Mouse (Mus musculus) hindbrain, embryonic 16.5 days (tissue): ENCODE results near the gene Gng7. TPM values are rescaled to one million over a fixed set of nuclear protein-coding genes. Genes with fewer than 3 reads are reported as not detected.

Experiments
- ATAC-seq: fragments of 200-750 bp; cut with Nextera tagmentation; 2 replicates; pipeline ENCODE4 v1.8.0; 2017; ENCODE audit warnings: moderate TSS enrichment, moderate library complexity
- H3K27ac ChIP-seq: fragments of 300-500 bp; sonication (generic); 2 replicates; pipeline ENCODE4 v1.5.1; 2014; ENCODE audit warnings: low read depth, mild to moderate bottlenecking, control low read depth, low read length, moderate library complexity
- H3K27me3 ChIP-seq: fragments of 300-500 bp; sonication (generic); replicated peaks from 2 replicates; pipeline ENCODE4 v1.6.1; 2014; ENCODE audit warnings: low read length; ENCODE audit not compliant: control insufficient read depth, insufficient read depth
- H3K36me3 ChIP-seq: fragments of 300-500 bp; sonication (generic); 2 replicates; pipeline ENCODE4 v1.6.1; 2014; ENCODE audit warnings: mild to moderate bottlenecking, low read length, moderate library complexity, mixed read lengths; ENCODE audit not compliant: control insufficient read depth, insufficient read depth
- H3K4me1 ChIP-seq: fragments of 300-500 bp; sonication (generic); 2 replicates; pipeline ENCODE4 v1.6.1; 2014; ENCODE audit warnings: low read depth, low read length; ENCODE audit not compliant: control insufficient read depth, insufficient read depth
- H3K4me2 ChIP-seq: fragments of 300-500 bp; sonication (generic); 2 replicates; pipeline ENCODE4 v1.6.1; 2014; ENCODE audit warnings: mild to moderate bottlenecking, low read length, control low read depth, moderate library complexity
- H3K4me3 ChIP-seq: fragments of 300-500 bp; sonication (generic); 2 replicates; pipeline ENCODE4 v1.5.1; 2014; ENCODE audit warnings: mild to moderate bottlenecking, low read length, control low read depth, moderate library complexity
- H3K9ac ChIP-seq: fragments of 300-500 bp; sonication (generic); 2 replicates; pipeline ENCODE4 v1.6.1; 2014; ENCODE audit warnings: low read depth, mild to moderate bottlenecking, control low read depth, low read length, moderate library complexity
- H3K9me3 ChIP-seq: fragments of 300-500 bp; sonication (generic); 2 replicates; pipeline ENCODE4 v1.6.1; 2014; ENCODE audit warnings: mild to moderate bottlenecking, low read length, moderate library complexity; ENCODE audit not compliant: control insufficient read depth
- WGBS: fragments of 180-500 bp; shearing (Covaris S2); extraction: QIAGEN DNeasy Blood & Tissue Kit; methylation state at CpG from one replicate; pipeline ENCODE4 v1.1.7; 2014; 5-methylcytosine and 5-hydroxymethylcytosine counted together
- polyA plus RNA-seq: library from polyadenylated mRNA; unstranded; fragments of >200 nt; fragmentation: Nextera tagmentation; extraction: Ambion mirVana; gene quantifications from 2 replicates; pipeline ENCODE4 v1.2.1, GENCODE M21; 2015

Gene Gng7
- polyA plus RNA-seq, 1 experiment from 2014 or later = 25.4 TPM

DNA sequence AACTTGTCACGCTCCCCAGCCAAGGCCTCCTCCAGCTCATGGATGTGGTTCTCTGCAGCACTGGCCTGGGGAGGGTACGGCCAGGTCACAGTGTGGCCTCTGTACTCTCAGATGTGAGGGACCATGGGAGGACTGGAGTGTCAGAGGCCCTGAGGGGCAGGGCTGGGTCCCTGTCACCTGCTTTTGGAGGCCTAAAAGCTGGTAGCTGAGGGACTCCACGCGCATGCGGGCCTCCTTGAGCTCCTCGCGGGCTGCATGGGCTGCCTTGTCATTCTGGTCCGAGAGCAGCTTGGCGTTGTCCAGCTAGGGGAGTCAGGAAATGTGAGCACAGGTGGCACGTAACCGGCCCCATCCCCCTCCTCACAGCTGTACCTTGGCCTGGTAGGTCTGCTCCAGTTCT lies 110.0 kb downstream of the Gng7 start:
- peaks cover 59% of the 10 kb centered on the region for H3K36me3 ChIP-seq

DNA sequence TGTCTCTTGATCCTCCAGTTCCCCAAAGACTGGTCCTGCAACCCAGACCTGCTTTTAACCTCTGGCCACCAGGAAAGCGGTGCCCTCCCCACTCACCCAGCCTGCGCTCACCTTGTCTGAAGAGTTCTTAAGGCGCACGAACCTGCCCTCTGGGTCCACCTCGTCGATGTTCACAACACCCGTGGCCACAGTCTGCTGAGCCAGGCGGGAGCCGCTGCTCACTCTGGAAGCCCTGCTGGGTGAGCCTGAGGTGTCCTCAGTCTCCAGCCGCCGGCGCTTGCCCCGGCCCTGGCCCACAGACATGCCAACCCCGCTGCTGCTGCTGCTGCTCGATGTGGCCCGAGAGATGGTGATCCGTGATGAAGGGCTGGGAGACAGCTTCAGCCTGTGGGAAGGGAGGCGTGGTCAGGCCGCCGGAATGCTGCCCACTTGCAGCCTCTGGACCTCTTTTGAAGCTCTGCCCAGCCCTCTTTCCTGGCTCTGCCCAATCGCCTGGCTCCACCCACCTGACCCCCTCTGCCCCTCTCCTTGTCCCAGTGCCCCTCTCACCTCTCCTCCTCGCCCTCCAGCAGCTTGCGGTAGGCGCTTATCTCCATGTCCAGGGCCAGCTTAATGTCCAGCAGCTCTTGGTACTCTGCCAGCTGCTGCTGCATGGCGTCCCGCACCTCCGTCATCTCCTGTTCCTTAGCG lies 110.6 kb downstream of the Gng7 start:
- 86% methylated on average over 28 of the region's 28 CpGs for WGBS

More for the DNA sequence above, 110.0 kb downstream of the Gng7 start:
- Histone ChIP-seq H3K4me1 (peaks cover 5% of the 10 kb centered on the region), H3K4me2 (no peak overlapping the region), H3K4me3 (no peak overlapping the region), H3K9ac (no peak overlapping the region), H3K9me3 (no peaks in the 10 kb centered on the region), H3K27ac (no peak overlapping the region), H3K27me3 (no peaks in the 10 kb centered on the region)
- no peak for ATAC-seq
- 91% methylated on average over 11 of the region's 11 CpGs for WGBS

DNA sequence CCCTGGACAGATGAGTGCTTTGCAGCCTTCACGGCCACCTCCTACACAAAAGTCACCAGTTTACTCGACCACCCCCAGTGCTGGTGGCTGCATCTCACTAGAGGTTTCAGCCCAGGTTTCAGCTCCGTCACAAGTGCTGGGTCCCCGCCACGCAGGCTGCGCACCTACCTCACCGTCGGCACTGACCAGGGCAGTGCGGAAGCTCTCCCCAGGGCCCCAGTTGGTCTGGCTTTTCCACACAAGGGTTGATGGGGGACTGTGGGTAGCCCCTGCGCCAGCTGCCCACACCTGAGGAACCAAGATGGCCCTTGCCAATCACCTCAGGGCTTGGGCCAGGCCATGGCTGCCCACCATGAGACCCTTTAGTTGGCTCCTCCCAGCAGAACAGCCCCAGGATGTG lies 111.5 kb downstream of the Gng7 start:
- H3K27ac ChIP-seq = no peak overlapping the region
- 94% methylated on average over 10 of the region's 10 CpGs for WGBS
- H3K36me3 ChIP-seq = peaks cover 56% of the 10 kb centered on the region

More for the DNA sequence above, 110.6 kb downstream of the Gng7 start:
- peaks cover 55% of the 10 kb centered on the region for H3K36me3 ChIP-seq
- no peak for ATAC-seq
- H3K27ac ChIP-seq = no peak overlapping the region
- no peaks in the 10 kb centered on the region for H3K27me3 ChIP-seq
- no peak overlapping the region for H3K9ac ChIP-seq
- no peak overlapping the region for H3K4me2 ChIP-seq
- no peaks in the 10 kb centered on the region for H3K9me3 ChIP-seq
- H3K4me3 ChIP-seq = no peak overlapping the region
- H3K4me1 ChIP-seq = peaks cover 11% of the 10 kb centered on the region

DNA sequence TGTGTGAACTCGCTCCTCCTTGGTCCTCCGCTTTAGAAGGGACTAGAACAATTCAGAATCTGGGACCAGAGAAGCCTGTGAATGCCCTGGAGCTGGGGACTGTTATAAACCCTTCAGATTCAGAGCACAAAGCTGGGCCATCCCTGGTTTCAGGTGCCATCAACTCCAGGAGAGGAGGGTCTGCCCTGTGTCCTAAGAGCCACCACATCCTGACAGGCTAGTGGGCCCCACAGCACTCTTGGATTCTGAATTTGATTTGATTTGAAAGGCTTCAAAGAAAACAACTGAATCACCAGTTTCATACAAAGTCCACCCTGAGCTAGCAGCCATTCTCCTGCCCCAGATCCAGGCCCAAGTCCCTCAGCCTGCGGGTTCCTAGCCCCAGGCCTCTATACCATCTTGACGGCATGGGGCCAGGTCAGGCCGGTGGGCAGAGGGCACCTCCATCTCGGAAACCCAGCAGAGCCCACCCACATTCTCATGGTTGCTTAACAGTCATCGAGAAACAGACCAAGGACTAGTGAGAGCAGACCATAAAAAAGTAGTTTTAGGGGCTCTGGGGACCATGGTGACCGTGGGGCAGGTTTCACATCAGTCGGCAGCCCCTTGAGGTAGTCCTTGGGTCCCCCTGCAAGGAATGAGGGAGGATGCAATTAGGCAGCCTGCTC lies 112.3 kb downstream of the Gng7 start:
- ATAC-seq = no peak
- Histone ChIP-seq H3K4me2 (no peak overlapping the region), H3K4me3 (no peak overlapping the region), H3K4me1 (peaks cover 14% of the 10 kb centered on the region), H3K27ac (no peak overlapping the region), H3K9ac (no peak overlapping the region), H3K9me3 (no peaks in the 10 kb centered on the region), H3K27me3 (no peaks in the 10 kb centered on the region), H3K36me3 (peaks cover 48% of the 10 kb centered on the region)
- WGBS = 96% methylated on average over 9 of the region's 9 CpGs

More for the DNA sequence above, 111.5 kb downstream of the Gng7 start:
- no peak overlapping the region for H3K9ac ChIP-seq
- no peak overlapping the region for H3K4me3 ChIP-seq
- ATAC-seq = no peak
- no peaks in the 10 kb centered on the region for H3K9me3 ChIP-seq
- H3K4me2 ChIP-seq = no peak overlapping the region
- H3K4me1 ChIP-seq = peaks cover 14% of the 10 kb centered on the region
- no peaks in the 10 kb centered on the region for H3K27me3 ChIP-seq

DNA sequence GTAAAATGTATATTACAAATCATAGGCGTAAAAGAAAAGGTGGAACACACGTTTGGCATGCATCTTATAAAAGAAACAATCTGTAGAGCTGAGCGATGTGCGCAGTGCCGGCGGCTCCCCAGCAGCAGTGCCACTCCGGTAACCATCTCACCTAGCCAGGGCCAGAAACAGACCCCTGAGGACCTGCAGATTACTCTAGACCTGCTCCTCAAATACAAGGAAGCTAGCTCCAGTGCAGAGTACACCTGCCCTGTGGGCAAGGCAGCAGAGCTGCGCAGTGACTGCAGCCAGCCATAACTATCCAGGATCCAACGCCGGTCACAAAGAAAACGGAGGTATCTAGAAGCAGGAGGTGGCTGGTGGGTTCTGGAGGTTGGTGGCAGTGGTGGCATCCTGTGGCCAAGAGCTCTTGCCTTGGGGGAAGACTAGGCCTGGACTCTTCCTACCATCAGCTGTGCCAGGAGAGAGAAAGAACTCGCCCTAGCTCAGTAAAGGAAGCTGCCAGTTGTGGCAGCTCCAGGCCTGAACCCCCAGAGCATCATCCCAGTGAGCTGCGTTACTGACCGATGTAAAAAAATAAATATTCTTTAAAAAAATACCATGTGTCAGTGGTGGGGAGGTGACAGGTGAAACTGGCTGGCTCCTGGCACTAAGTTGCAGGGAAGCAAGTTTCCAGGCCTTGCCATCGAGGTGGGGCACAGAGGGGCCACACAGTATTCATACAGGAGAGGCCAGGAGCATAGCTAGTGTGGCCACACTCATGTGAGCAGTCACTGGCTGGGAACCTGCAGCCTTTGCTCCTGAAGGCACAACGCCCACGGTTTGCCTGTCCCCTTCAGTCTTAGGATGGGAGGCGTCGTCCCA lies 113.1 kb downstream of the Gng7 start:
- peaks cover 14% of the 10 kb centered on the region for H3K4me1 ChIP-seq
- H3K36me3 ChIP-seq = peaks cover 47% of the 10 kb centered on the region
- ATAC-seq = no peak
- no peaks in the 10 kb centered on the region for H3K27me3 ChIP-seq
- H3K4me2 ChIP-seq = peak overlapping the region; percentile 48
- peak overlapping the region; percentile 91; the same call in 1 of the 2 replicates for H3K4me3 ChIP-seq
- peak overlapping the region; percentile 70 for H3K27ac ChIP-seq
- H3K9me3 ChIP-seq = no peaks in the 10 kb centered on the region
- H3K9ac ChIP-seq = peak overlapping the region; percentile 38
- WGBS = 91% methylated on average over 19 of the region's 19 CpGs

DNA sequence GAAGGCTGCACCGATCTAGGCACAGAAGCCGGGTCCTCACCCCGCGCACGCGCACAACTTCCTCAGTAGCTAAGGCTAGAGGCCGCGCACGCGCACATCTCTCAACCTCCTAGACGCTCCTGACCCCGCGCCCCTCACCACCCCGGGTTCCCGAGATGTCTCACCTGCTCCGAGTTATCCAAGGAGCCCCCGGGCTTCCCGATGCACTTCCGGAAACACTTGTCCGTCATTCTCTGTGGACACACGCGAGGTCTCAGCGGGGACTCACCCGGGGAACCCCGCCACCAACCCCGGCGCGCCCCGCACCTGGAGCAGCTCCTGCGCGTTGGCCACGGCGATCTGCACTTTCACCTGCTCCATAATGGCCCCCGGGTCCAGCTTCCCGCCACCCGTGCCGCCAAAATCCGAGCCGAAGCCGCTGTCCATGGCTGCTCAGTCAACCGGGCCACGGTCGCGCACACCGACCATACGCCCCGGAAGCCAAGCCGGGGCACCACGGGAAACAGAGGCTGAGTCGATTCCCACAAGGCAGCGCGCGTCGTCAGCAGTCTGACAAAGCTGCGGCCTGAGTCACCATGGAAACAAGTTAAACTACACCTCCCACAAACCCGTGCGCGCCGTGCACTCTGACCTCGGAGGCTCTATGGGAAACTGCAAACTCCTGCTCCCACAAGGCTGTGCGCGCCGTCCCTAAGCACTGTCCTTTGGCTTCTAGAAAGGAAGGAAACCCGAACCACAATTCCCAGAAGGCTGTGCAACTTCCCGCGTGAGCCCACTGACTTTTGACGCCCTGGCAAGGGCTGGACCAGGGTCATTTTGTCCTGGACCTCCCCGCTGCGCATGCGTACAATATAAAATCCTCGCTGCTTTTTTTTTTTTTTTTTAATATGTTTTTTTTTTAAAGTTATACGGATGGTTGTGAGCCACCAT lies 114.2 kb downstream of the Gng7 start, which contains the start of gene Timm13:
Timm13 (minus strand) TSS at position 652 of the 930 bp plus-strand sequence.
- peaks cover 14% of the 10 kb centered on the region for H3K4me1 ChIP-seq
- H3K4me2 ChIP-seq = peak within 1 kb of the TSS; percentile 70
- H3K4me3 ChIP-seq = peak within 1 kb of the TSS; percentile 91
- peak within 1 kb of the TSS; percentile 94 for H3K27ac ChIP-seq
- peaks cover 40% of the 10 kb centered on the region for H3K36me3 ChIP-seq
- WGBS = under 1% methylated on average over 71 of the region's 72 CpGs
- peak; percentile 96 for ATAC-seq
- H3K9me3 ChIP-seq = no peaks in the 10 kb centered on the region
- H3K9ac ChIP-seq = peak within 1 kb of the TSS; percentile 94
- H3K27me3 ChIP-seq = no peaks in the 10 kb centered on the region

DNA sequence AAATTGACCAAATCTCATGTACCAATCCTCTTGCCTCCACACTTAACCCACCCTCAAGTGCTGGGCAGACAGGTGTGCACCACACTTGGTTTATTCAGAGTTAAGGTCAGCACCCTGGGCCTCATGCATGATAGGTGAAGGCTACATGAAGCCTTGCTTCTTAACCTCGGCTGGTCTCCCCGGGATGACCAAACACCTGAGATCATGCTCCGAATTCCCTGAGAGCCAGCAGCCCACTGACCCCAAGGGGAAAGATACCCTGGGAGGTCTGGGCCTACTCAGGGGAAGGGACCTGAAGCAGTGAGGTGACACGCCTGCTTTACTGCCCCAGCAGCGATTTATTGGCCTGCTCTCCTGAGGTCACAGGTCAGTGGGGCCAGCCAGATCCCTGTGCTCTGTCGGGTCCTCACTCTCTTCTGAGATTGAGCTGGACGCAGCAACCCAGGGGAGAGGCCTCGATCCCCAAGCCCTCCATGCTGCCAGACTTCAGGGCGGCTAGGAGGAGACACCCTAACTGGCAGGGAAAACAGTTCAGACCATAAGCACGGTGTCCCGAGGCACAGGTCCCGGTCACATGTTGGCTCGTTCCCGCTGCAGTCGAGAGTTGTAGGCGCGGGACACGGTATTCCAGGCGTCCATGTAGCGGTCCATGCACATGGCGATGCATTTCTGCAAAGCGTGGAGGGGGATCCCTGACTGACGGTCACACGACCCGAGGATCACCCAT lies 115.0 kb downstream of the Gng7 start:
- Histone ChIP-seq H3K9ac (peak overlapping the region; percentile 94), H3K4me2 (peak overlapping the region; percentile 70), H3K4me3 (peak overlapping the region; percentile 91), H3K9me3 (no peaks in the 10 kb centered on the region), H3K4me1 (peaks cover 14% of the 10 kb centered on the region), H3K27me3 (no peaks in the 10 kb centered on the region), H3K36me3 (peaks cover 33% of the 10 kb centered on the region), H3K27ac (peak overlapping the region; percentile 94)
- WGBS = 15% methylated on average over 24 of the region's 25 CpGs
- no peak for ATAC-seq

DNA sequence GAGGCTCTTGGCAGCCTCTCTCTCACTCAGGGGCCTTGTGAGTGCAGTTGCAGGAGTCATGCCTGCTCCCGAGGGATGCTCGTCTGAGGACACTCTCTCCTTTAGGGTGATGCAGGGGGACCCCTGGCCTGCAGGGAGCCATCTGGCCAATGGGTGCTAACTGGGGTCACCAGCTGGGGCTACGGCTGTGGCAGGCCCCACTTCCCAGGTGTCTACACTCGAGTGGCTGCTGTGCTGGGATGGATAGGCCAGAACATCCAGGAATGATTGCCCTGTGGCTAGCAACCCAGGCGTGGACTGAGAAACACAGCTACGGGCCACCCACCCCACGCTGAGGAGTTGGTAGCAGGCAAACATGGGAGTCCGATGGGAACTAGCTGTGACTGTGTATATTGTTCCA lies 115.7 kb downstream of the Gng7 start:
- no peak overlapping the region for H3K27ac ChIP-seq
- peak overlapping the region; percentile 70 for H3K4me2 ChIP-seq
- H3K4me1 ChIP-seq = peaks cover 14% of the 10 kb centered on the region
- no peak for ATAC-seq
- no peak overlapping the region for H3K4me3 ChIP-seq
- H3K36me3 ChIP-seq = peaks cover 26% of the 10 kb centered on the region
- no peak overlapping the region for H3K9ac ChIP-seq
- H3K27me3 ChIP-seq = no peaks in the 10 kb centered on the region
- 91% methylated on average over 8 of the region's 8 CpGs for WGBS
- H3K9me3 ChIP-seq = no peaks in the 10 kb centered on the region
